Mouse (Mus musculus): ENCODE measurements around the gene Galnt15. TPM values are rescaled to one million over a fixed set of nuclear protein-coding genes. Genes with fewer than 3 reads are reported as not detected.
A peak's percentile ranks its signal among the peaks of the same experiment; 100 is the strongest.

Gene Galnt15
- polyA plus RNA-seq (2014; fragmentation: Nextera tagmentation; extraction: Ambion mirVana), result 0.08 and 0.18 TPM in 2 replicates

GRCm38 (mm10) chr14:32028681-32029091 lies at the start of gene Galnt15:
Galnt15 (plus strand) TSS chr14:32028989.
- DNase-seq (peak; percentile 41), ATAC-seq (ENCODE audit: insufficient read depth) (no peak)
- no peaks in the 10 kb centered on the region for H3K9me3 ChIP-seq (ENCODE audit: low read depth, low read length)
- no peak within 1 kb of the TSS for H3K4me3 ChIP-seq (ENCODE audit: low read depth, low read length)
- H3K9ac ChIP-seq, result no peak within 1 kb of the TSS
- TF ChIP-seq CTCF (IDR thresholded peaks at IDR 0.05; ENCODE audit: low read depth), result no peak
- no peaks in the 10 kb centered on the region for H3K36me3 ChIP-seq (ENCODE audit: insufficient read depth)
- H3K4me1 ChIP-seq (ENCODE audit: insufficient read depth), result no peaks in the 10 kb centered on the region
- H3K4me2 ChIP-seq, result peak within 1 kb of the TSS; percentile 23; the same call in 1 of the 2 replicates
- 4% methylated on average over 9 of the region's 9 CpGs for WGBS
- no peak within 1 kb of the TSS for H3K27ac ChIP-seq (ENCODE audit: low read depth)
- H3K27me3 ChIP-seq (ENCODE audit: insufficient read depth, low read length), result no peaks in the 10 kb centered on the region

- Histone ChIP-seq H3K27me3 (ENCODE audit: insufficient read depth, low read length) (no peaks in the 10 kb centered on the region), H3K9ac (no peak overlapping the region), H3K36me3 (ENCODE audit: insufficient read depth) (no peaks in the 10 kb centered on the region), H3K4me1 (ENCODE audit: insufficient read depth) (no peaks in the 10 kb centered on the region), H3K4me2 (no peak overlapping the region), H3K27ac (ENCODE audit: low read depth) (no peak overlapping the region), H3K9me3 (ENCODE audit: low read depth, low read length) (no peaks in the 10 kb centered on the region), H3K4me3 (ENCODE audit: low read depth, low read length) (no peak overlapping the region)
- TF ChIP-seq CTCF (IDR thresholded peaks at IDR 0.05; ENCODE audit: low read depth), result no peak
- 48% methylated on average over 8 of the region's 8 CpGs for WGBS
- DNase-seq (no peak), ATAC-seq (ENCODE audit: insufficient read depth) (no peak)
Observed at GRCm38 (mm10) chr14:31994021-31994420, 34.8 kb upstream of the Galnt15 start.

GRCm38 (mm10) chr14:32000941-32001340 lies 27.8 kb upstream of the Galnt15 start:
- 79% methylated on average over 7 of the region's 7 CpGs for WGBS
- no peak for ATAC-seq (ENCODE audit: insufficient read depth)
- H3K9me3 ChIP-seq (ENCODE audit: low read depth, low read length), result no peaks in the 10 kb centered on the region

GRCm38 (mm10) chr14:32002502-32003338 lies 26.1 kb upstream of the Galnt15 start:
- Histone ChIP-seq H3K4me1 (ENCODE audit: insufficient read depth) (no peaks in the 10 kb centered on the region), H3K9ac (no peak overlapping the region), H3K27ac (ENCODE audit: low read depth) (no peak overlapping the region), H3K27me3 (ENCODE audit: insufficient read depth, low read length) (no peaks in the 10 kb centered on the region), H3K4me2 (no peak overlapping the region), H3K4me3 (ENCODE audit: low read depth, low read length) (no peak overlapping the region), H3K9me3 (ENCODE audit: low read depth, low read length) (no peaks in the 10 kb centered on the region), H3K36me3 (ENCODE audit: insufficient read depth) (no peaks in the 10 kb centered on the region)
- no peak for TF ChIP-seq CTCF (IDR thresholded peaks at IDR 0.05; ENCODE audit: low read depth)
- ATAC-seq (ENCODE audit: insufficient read depth) (no peak), DNase-seq (no peak)
- 76% methylated on average over 15 of the region's 15 CpGs for WGBS

More at GRCm38 (mm10) chr14:32000941-32001340, 27.8 kb upstream of the Galnt15 start:
- no peak overlapping the region for H3K4me2 ChIP-seq
- no peak overlapping the region for H3K9ac ChIP-seq
- H3K27me3 ChIP-seq (ENCODE audit: insufficient read depth, low read length), result no peaks in the 10 kb centered on the region
- no peak overlapping the region for H3K27ac ChIP-seq (ENCODE audit: low read depth)
- DNase-seq, result peak; percentile 21
- no peak for TF ChIP-seq CTCF (IDR thresholded peaks at IDR 0.05; ENCODE audit: low read depth)
- no peaks in the 10 kb centered on the region for H3K4me1 ChIP-seq (ENCODE audit: insufficient read depth)
- no peak overlapping the region for H3K4me3 ChIP-seq (ENCODE audit: low read depth, low read length)
- no peaks in the 10 kb centered on the region for H3K36me3 ChIP-seq (ENCODE audit: insufficient read depth)

GRCm38 (mm10) chr14:32003904-32004596 lies 24.7 kb upstream of the Galnt15 start:
- no peaks in the 10 kb centered on the region for H3K4me1 ChIP-seq (ENCODE audit: insufficient read depth)
- no peaks in the 10 kb centered on the region for H3K9me3 ChIP-seq (ENCODE audit: low read depth, low read length)
- TF ChIP-seq CTCF (IDR thresholded peaks at IDR 0.05; ENCODE audit: low read depth), result no peak
- no peak overlapping the region for H3K4me3 ChIP-seq (ENCODE audit: low read depth, low read length)
- H3K4me2 ChIP-seq, result no peak overlapping the region
- WGBS, result 25% methylated on average over 7 of the region's 7 CpGs
- H3K27ac ChIP-seq (ENCODE audit: low read depth), result no peak overlapping the region
- ATAC-seq (ENCODE audit: insufficient read depth) (no peak), DNase-seq (no peak)
- no peak overlapping the region for H3K9ac ChIP-seq
- no peaks in the 10 kb centered on the region for H3K36me3 ChIP-seq (ENCODE audit: insufficient read depth)
- no peaks in the 10 kb centered on the region for H3K27me3 ChIP-seq (ENCODE audit: insufficient read depth, low read length)

- H3K9me3 ChIP-seq (ENCODE audit: low read depth, low read length), result no peaks in the 10 kb centered on the region
- H3K4me1 ChIP-seq (ENCODE audit: insufficient read depth), result no peaks in the 10 kb centered on the region
- H3K36me3 ChIP-seq (ENCODE audit: insufficient read depth), result no peaks in the 10 kb centered on the region
- DNase-seq, result peak; percentile 45
- no peak overlapping the region for H3K4me2 ChIP-seq
- H3K4me3 ChIP-seq (ENCODE audit: low read depth, low read length), result no peak overlapping the region
- peak; percentile 54; the same call in 1 of the 2 replicates for ATAC-seq (ENCODE audit: insufficient read depth)
- no peak overlapping the region for H3K27ac ChIP-seq (ENCODE audit: low read depth)
- H3K9ac ChIP-seq, result no peak overlapping the region
- TF ChIP-seq CTCF (IDR thresholded peaks at IDR 0.05; ENCODE audit: low read depth), result no peak
- H3K27me3 ChIP-seq (ENCODE audit: insufficient read depth, low read length), result no peaks in the 10 kb centered on the region
- WGBS, result 66% methylated on average over 9 of the region's 9 CpGs
Observed at GRCm38 (mm10) chr14:32005673-32006261, 23.0 kb upstream of the Galnt15 start.

All from lung, embryonic 14.5 days (tissue).